Mouse (Mus musculus): ENCODE data around the gene Adarb1. TPM values are rescaled to one million over a fixed set of nuclear protein-coding genes. Genes with fewer than 3 reads are reported as not detected.

Gene Adarb1
- total and polyA plus RNA-seq, 3 experiments = 11.4 to 17.2 (median 17.1) TPM

DNA sequence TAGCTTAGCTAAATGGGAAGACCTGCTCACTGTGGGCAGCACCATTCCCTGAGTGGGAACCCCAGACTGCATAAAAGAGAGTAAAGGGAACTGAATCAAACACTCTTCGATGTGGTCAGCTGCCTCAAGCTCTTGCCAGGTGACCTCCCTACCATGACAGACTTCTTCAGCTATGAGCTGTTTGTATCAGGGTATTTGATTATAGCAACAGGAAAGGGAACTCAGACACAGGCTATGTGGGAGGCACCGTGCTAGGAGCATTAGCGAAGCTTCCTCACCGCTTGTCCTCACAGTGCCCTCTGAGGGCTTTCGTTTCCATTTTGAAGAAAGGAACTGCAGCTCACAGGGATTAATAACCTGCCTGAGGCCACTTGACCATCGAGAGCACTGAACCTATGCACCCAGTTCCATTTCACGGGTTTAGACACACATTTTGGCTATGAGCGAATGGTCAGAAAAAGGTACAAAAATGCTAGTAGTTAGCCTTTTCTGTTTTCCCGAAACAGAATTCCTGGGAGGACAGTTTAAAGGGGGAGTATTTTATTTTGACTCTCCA lies 103.3 kb downstream of the Adarb1 start:
- Histone ChIP-seq H3K36me3 (ENCODE audit: control insufficient read depth, insufficient read depth, low read length) (0 out of 2 replicates have a peak, but pooled peaks cover 2% of the 10 kb centered on the region), H3K4me3 (no peak overlapping the region), H3K9ac (ENCODE audit: low read depth, low read length) (no peak overlapping the region), H3K4me1 (ENCODE audit: control insufficient read depth, insufficient read depth, low read length) (peaks cover 2% of the 10 kb centered on the region; the same call in 1 of the 2 replicates), H3K27ac (peak overlapping the region; percentile 8; the same call in 1 of the 2 replicates), H3K27me3 (ENCODE audit: control insufficient read depth, insufficient read depth, low read length) (no peaks in the 10 kb centered on the region), H3K79me2 (replicated peaks; ENCODE audit: control insufficient read depth, insufficient read depth, low read length) (no peaks in the 10 kb centered on the region)
- no peak for TF ChIP-seq POLR2A (IDR thresholded peaks at IDR 0.05; ENCODE audit: insufficient read depth, low read depth, low read length)
- whole genome bisulfite sequencing = 54% methylated on average over 9 of the region's 9 CpGs
- intact Hi-C loops (cut with DNase I) = no loop called here
- no peak for DNase-seq

DNA sequence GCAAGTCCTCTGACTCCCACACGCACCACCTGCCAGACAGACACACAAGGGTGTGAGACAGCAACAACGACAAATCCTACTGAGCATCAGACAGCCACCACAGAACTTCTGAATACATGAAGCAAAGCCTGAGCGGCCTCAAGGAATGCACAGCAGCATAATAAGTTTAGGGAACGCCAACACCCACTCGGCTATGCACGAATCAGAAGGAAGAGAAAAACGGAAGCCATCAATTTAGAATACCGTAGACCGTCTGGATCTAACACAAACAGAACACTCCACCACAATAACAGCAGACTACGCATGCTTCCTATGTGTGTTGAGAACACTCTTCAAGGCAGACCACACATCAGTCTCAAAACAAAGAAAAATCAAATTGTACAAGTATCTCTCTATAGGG lies 109.1 kb downstream of the Adarb1 start:
- intact Hi-C loops (cut with DNase I) = no loop called here
- 89% methylated on average over 10 of the region's 10 CpGs for WGBS
- Histone ChIP-seq H3K4me3 (no peak overlapping the region), H3K36me3 (ENCODE audit: control insufficient read depth, insufficient read depth, low read length) (no peaks in the 10 kb centered on the region), H3K79me2 (replicated peaks; ENCODE audit: control insufficient read depth, insufficient read depth, low read length) (no peaks in the 10 kb centered on the region), H3K27ac (no peak overlapping the region), H3K4me1 (ENCODE audit: control insufficient read depth, insufficient read depth, low read length) (no peaks in the 10 kb centered on the region), H3K9ac (ENCODE audit: low read depth, low read length) (no peak overlapping the region), H3K27me3 (ENCODE audit: control insufficient read depth, insufficient read depth, low read length) (no peaks in the 10 kb centered on the region)
- no peak for DNase-seq
- TF ChIP-seq POLR2A (IDR thresholded peaks at IDR 0.05; ENCODE audit: insufficient read depth, low read depth, low read length) (no peak), CTCF (IDR thresholded peaks at IDR 0.05) (no peak), EP300 (IDR thresholded peaks at IDR 0.05; ENCODE audit: insufficient read depth, low read depth, low read length) (no peak)

DNA sequence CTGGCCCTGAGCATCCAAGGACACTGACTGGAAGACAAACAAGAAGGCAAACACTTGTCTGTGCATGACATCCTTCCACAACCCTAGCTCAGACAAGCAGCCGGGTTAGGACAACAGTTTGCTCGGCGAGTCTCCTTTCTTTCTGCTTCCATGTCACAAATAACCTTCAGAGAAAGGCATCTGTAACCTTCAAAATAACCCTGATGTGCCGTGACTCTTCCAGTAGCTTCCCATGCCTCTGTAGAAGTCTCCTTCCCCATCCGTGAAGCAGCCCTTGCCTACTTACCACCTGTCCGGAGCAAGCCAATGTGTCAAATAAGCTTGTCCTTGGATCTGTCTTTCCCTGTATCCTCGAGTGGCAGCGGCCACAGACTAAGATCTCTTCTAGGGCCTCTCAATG lies 112.3 kb downstream of the Adarb1 start:
- no peaks in the 10 kb centered on the region for H3K79me2 ChIP-seq (replicated peaks; ENCODE audit: control insufficient read depth, insufficient read depth, low read length)
- no peak overlapping the region for H3K27ac ChIP-seq
- no peaks in the 10 kb centered on the region for H3K36me3 ChIP-seq (ENCODE audit: control insufficient read depth, insufficient read depth, low read length)
- no peaks in the 10 kb centered on the region for H3K27me3 ChIP-seq (ENCODE audit: control insufficient read depth, insufficient read depth, low read length)
- intact Hi-C loops (cut with DNase I) = no loop called here
- no peak for TF ChIP-seq POLR2A (IDR thresholded peaks at IDR 0.05; ENCODE audit: insufficient read depth, low read depth, low read length)
- TF ChIP-seq EP300 (IDR thresholded peaks at IDR 0.05; ENCODE audit: insufficient read depth, low read depth, low read length) = no peak
- TF ChIP-seq CTCF (IDR thresholded peaks at IDR 0.05) = no peak
- 86% methylated on average over 8 of the region's 8 CpGs for WGBS
- DNase-seq = no peak
- no peak overlapping the region for H3K9ac ChIP-seq (ENCODE audit: low read depth, low read length)
- no peaks in the 10 kb centered on the region for H3K4me1 ChIP-seq (ENCODE audit: control insufficient read depth, insufficient read depth, low read length)
- no peak overlapping the region for H3K4me3 ChIP-seq

DNA sequence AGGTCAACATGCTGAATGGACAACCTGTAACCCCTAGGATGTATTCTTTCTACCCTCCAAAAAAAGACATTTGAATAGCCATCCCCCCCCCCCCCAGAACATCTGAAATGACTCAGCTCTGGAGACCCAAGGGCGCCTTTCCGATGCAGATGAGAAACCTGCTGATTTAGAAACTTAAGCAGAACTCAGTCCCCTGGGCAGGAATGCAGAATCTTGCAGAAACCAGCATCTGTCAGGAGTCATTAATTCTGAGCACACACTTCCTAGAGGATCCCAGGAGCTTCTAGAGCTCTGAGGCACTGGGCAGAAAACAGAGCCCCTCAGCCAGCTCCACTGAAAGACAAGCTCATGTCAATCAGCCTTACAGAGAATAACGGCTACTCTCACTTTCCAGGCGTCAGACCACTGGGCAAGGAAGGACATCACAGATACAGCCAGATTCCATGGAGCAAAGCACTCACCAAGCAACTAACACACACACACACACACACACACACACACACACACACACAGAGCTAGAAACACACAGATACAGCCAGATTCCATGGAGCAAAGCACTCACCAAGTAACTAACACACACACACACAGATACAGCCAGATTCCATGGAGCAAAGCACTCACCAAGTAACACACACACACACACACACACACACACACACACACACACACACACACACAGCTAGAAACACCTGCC lies 113.1 kb downstream of the Adarb1 start:
- Histone ChIP-seq H3K4me3 (no peak overlapping the region), H3K79me2 (replicated peaks; ENCODE audit: control insufficient read depth, insufficient read depth, low read length) (no peaks in the 10 kb centered on the region), H3K9ac (ENCODE audit: low read depth, low read length) (no peak overlapping the region), H3K36me3 (ENCODE audit: control insufficient read depth, insufficient read depth, low read length) (no peaks in the 10 kb centered on the region), H3K27me3 (ENCODE audit: control insufficient read depth, insufficient read depth, low read length) (no peaks in the 10 kb centered on the region), H3K4me1 (ENCODE audit: control insufficient read depth, insufficient read depth, low read length) (no peaks in the 10 kb centered on the region), H3K27ac (no peak overlapping the region)
- intact Hi-C loops (cut with DNase I) = loop anchor here (5.0 kb wide), 1 partner anchor 47 kb away; no protein-coding TSS in a partner anchor
- no peak for DNase-seq
- no peak for TF ChIP-seq EP300 (IDR thresholded peaks at IDR 0.05; ENCODE audit: insufficient read depth, low read depth, low read length)
- no peak for TF ChIP-seq CTCF (IDR thresholded peaks at IDR 0.05)
- TF ChIP-seq POLR2A (IDR thresholded peaks at IDR 0.05; ENCODE audit: insufficient read depth, low read depth, low read length) = no peak
- 78% methylated on average over 4 of the region's 4 CpGs for WGBS

DNA sequence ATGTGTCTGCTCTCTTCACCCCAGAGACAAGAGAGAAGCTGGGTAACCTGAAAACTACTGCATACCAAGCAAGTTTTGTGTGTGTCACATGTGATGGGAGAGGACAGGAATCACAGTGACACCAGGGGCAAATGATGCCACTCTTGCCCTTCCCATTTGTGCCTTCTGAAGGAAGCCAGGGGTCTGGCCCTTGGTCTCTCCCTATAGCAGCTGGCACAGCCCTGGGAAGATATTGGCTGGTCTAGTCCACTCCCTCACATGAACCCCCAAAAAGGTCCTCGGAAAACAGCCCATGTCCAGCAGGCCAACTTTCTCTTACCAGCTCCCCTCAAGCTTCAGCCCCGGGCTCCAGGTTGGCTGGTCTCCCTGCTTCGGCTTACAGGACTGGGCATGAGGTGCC lies 113.7 kb downstream of the Adarb1 start:
- TF ChIP-seq POLR2A (IDR thresholded peaks at IDR 0.05; ENCODE audit: insufficient read depth, low read depth, low read length) (no peak), EP300 (IDR thresholded peaks at IDR 0.05; ENCODE audit: insufficient read depth, low read depth, low read length) (no peak), CTCF (IDR thresholded peaks at IDR 0.05) (no peak)
- no peaks in the 10 kb centered on the region for H3K79me2 ChIP-seq (replicated peaks; ENCODE audit: control insufficient read depth, insufficient read depth, low read length)
- no peak overlapping the region for H3K9ac ChIP-seq (ENCODE audit: low read depth, low read length)
- WGBS = 85% methylated on average over 3 of the region's 3 CpGs
- H3K27me3 ChIP-seq (ENCODE audit: control insufficient read depth, insufficient read depth, low read length) = no peaks in the 10 kb centered on the region
- intact Hi-C loops (cut with DNase I) = loop anchor here (5.0 kb wide), 1 partner anchor 48 kb away; no protein-coding TSS in a partner anchor
- H3K4me3 ChIP-seq = no peak overlapping the region
- no peaks in the 10 kb centered on the region for H3K4me1 ChIP-seq (ENCODE audit: control insufficient read depth, insufficient read depth, low read length)
- no peaks in the 10 kb centered on the region for H3K36me3 ChIP-seq (ENCODE audit: control insufficient read depth, insufficient read depth, low read length)
- DNase-seq = no peak
- H3K27ac ChIP-seq = no peak overlapping the region

DNA sequence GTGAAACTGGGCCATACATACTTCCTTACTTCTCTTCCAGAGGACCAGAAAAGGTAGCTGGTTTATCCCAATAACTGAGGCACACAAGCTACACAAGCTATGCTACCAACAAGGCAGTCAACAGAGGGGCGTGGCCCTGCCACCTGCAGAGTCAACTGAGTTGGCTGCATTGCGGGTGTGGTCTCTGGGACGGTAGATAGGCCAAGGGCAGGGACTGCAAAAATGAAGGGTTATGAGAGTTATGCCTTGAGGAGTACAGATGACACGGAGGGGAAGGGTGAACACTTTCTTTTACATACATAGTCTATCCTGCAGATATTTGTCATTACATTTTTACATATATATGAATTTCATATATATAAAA lies 117.2 kb downstream of the Adarb1 start:
- H3K4me1 ChIP-seq (ENCODE audit: control insufficient read depth, insufficient read depth, low read length) = no peaks in the 10 kb centered on the region
- no peak overlapping the region for H3K27ac ChIP-seq
- H3K79me2 ChIP-seq (replicated peaks; ENCODE audit: control insufficient read depth, insufficient read depth, low read length) = no peaks in the 10 kb centered on the region
- H3K9ac ChIP-seq (ENCODE audit: low read depth, low read length) = no peak overlapping the region
- no peaks in the 10 kb centered on the region for H3K36me3 ChIP-seq (ENCODE audit: control insufficient read depth, insufficient read depth, low read length)
- no peak for TF ChIP-seq CTCF (IDR thresholded peaks at IDR 0.05)
- no peak for TF ChIP-seq POLR2A (IDR thresholded peaks at IDR 0.05; ENCODE audit: insufficient read depth, low read depth, low read length)
- TF ChIP-seq EP300 (IDR thresholded peaks at IDR 0.05; ENCODE audit: insufficient read depth, low read depth, low read length) = no peak
- 87% methylated on average over 4 of the region's 4 CpGs for WGBS
- H3K27me3 ChIP-seq (ENCODE audit: control insufficient read depth, insufficient read depth, low read length) = no peaks in the 10 kb centered on the region
- intact Hi-C loops (cut with DNase I) = loop anchor here (5.0 kb wide), 1 partner anchor 51 kb away; no protein-coding TSS in a partner anchor
- no peak for DNase-seq
- no peak overlapping the region for H3K4me3 ChIP-seq

Data from heart, adult 2 months (tissue).